Mouse (Mus musculus): ENCODE results near the gene Il18r1.

The Il18r1 gene

DNA sequence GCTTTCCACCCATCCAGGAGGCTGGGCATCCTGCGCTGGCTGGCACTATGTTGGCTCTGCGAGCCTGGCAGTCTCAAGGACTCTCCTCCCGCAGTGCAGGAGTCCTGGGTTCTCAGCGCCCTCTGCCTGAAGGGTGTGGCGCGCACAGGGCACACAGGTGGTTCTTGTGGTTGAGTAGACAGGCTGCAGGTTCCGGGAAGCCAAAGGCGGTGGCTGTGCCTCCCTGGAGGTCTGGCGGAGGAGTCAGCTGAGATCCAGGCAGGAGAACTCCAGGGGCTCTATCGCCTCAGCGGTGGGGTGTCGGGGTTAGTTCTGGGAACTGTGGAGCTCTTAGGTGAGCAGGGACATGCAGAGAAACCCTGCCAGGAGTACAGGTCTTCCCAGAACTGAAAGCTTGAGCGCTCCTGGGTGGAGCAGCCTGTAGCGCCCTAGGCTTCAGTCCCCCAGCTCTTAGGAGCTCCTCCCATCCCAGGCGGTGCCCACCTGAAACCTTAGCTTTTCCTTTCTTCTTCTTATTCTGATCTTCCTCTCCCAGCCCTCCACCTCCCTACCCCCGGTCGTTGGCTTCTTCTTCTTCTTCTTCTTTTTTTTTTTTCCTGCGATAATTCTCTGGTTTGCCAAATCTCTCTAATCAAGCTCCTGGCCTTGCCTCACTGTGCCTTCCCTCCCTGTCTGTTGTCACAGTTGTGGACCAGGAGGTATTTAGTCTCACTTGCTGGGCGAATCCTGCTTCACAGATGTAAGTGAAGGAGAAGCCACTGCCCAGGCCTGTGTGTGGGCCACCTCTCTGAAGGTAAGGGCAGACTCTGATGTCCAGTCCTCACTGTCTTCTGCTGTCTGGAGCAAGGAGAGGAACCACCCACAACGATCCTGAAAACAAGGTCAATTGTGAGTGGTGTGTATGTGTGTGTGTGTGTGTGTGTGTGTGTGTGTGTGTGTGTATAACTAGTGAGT lies at the start of gene Il18r1:
Il18r1 (plus strand) TSS at position 76 of the 954 bp plus-strand sequence.
- peak in 1 of 2 experiments; percentile 4 for DNase-seq

DNA sequence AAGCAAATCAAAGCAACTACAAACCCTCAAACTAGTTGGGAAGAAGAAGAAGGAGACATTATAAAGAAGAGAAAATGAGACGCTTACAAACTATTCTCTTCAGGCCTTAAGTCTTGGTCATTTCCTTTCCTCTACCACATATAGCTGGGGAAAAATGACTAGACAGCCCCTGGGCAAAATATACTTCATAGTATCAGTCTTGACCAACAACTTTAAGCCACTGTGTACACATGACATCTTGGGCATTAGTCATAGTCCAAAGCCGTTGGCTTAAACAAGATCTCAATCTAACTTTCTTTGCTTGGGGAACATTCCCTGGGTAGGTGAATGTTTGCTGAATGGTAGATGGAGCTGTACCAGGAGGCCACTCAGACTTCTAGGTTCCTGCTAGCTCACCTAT lies 48.3 kb upstream of the Il18r1 start:
- DNase-seq: no peak

DNA sequence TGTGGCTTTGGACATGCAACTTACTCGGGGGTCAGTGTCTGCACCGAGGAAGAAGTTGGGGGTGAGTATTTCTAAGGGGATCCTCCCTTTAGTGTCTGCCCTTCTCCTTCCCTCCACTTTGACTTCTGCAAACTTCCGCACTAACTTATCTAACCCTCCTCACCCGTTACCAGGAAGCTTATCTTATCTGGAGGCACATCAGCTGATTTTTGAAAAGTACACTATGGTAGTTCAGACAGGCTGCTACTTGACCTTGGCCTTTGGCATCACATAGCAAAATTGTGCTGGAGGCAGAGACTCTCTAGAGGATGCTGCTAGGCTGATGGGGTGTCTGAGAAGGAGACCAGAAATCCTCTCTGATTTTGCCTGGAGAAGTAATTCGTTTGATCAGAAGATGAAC lies 46.8 kb upstream of the Il18r1 start:
- DNase-seq: no peak

DNA sequence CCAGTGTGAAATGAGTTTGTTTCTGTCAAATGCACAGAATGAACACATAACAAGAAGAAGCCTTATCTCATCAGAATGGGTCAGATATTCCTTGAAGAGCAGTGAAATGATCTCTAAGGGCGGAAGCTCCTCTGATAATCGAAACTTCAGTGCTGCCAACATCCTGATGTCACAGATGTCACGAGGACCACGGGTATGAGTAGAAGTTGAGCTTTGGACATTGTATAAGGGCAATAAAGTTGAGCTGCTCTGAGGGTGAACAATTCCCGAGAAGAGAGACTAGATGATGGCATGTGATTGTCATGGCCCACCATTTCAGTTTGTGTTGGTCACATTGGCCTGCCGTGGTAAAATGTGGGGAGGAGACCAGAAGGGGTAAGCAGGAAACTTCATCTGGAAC lies 41.5 kb upstream of the Il18r1 start:
- DNase-seq: no peak

DNA sequence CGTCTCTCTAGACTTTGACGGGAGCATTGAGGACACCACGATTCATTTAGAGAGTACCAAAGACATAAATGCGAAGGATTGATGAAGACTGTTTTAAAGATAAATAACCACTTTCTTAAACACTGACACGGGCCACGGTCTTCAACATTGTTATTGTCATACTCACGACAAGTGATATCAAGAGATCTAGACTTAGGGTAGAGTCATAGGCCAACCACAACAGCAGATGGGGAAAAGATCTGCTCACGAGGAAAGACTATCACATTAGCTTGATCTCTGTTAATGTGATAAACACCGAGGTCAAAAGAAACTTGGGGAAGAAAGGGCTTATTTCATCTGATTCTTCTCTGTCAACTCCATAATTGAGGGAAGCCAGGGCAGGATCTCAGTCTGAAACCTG lies 38.1 kb upstream of the Il18r1 start:
- no peak for DNase-seq

DNA sequence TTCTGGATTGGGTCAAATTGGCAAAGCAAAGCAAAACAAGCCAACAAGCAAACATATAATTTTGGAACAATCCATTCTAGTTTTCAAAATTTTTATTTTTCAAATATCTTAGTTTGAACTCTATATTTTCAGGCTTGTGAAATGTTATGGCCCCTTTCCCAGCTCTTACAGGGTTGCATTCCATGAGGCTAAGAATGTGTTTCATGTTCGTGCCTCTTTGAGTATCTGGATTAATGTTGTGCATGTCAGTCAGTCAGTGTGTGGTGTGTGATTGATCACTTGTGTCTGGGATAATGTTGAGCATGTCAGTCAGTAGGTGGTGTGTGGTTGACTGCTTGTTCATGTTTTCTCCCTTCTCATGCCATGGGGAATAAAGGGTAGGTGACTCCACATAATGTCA lies 37.5 kb upstream of the Il18r1 start:
- DNase-seq: no peak

DNA sequence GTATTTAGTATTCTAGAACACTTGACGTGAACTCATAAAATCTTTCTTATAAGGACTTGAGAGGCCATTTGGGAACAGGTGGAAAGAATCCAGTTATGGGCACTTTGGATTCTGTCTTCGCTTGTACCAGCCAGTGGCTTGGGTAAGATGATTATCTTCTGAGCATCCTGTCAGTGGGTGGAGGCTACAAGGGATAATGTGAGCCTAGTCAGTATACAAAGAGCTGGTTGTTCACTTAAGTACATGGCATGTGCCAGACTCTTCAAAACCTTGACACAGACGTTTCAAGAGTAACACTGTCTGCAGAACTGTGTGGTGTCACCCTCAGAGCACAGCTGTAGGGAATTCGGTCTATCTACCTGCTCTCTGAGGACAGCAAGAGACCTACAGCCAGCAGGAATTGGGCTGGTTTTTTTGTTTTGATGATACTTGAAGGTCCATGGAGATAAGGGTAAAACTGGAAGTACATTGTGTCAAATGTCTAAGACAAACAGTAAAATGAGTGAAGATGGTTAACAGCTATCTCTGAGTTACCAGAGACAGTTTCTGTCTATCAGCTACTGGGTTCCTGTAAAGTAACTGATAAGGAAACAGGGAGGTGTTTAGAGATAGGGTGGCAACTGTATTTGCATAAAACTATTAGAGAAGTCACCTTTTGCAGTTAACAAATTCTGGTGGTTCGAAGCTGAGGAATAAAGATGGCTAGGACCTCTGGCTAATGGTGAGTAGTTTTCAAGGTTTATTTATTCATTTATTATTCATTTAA lies 36.3 kb upstream of the Il18r1 start, which contains the start of gene Il1rl1:
Il1rl1 (plus strand) TSS at position 661 of the 766 bp plus-strand sequence.
- no peak for DNase-seq

DNA sequence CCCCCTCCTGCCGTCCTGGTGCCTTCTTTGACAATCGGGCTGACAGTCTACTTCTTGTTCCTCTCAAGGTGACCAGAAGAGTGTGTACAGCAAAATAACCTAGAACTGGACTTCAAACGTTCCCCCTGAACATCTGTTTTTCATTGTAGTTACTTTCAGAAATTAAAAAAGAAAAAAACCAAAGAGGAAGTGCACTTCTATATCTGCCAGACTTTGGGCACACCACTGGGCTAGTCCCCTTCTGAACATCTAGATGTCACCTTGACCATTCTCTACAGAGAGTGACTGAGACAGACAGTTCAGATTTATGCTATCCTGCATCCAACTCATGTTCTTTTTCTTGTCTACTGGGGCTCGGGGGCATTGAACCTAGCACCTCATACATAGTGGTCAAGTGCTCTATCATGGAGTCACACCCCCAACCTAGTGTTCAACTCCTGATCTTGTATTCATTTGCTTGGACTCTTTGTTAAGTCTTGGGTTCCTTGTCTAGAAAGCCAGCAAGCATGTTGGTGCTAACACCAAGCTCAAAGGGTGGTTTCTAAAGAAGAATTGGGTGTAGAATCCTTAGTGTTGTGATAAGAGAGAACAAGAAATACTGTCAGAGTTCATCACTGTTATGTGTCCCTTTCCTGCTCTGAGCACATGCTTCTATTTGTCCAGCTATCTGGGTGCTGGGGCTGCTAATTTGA lies 35.1 kb upstream of the Il18r1 start:
- DNase-seq: no peak

DNA sequence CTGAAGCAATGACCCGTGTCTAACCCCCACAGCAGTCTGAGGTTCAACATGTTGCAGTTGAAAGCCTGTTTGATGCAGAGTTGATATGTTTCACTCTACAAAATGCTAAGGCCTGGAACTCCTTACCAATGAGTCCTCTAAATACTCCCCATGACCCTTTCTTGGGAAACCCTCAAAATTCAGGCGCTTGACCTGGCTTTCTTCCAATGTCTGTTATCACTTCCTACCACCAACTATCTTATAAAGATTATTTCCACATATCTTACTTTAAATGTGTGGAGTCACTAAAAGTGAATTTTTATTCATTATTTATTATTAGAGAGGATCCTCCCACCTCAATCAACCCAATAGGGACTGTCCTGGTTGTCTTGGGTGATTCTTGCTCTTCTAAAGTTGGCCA lies 33.2 kb upstream of the Il18r1 start:
- no peak for DNase-seq

DNA sequence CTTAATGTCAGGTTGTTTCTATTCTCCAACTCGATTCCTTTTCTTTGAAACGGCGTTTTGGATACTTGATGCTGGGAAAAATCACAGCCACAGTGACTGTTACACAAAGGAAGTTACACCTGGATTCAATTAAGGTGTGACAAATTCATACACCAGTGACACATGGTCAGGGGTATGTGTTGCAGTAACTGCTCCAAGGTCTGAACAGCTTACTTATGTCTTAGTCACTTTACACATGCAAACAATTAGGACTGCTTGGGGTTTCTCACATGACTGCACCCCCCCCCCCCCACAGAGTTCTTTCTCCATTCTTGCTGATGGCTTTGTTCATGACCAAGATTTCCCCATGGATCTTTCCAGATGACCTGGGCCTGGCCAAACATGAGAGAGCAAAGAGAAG lies 29.4 kb upstream of the Il18r1 start:
- DNase-seq: no peak

DNA sequence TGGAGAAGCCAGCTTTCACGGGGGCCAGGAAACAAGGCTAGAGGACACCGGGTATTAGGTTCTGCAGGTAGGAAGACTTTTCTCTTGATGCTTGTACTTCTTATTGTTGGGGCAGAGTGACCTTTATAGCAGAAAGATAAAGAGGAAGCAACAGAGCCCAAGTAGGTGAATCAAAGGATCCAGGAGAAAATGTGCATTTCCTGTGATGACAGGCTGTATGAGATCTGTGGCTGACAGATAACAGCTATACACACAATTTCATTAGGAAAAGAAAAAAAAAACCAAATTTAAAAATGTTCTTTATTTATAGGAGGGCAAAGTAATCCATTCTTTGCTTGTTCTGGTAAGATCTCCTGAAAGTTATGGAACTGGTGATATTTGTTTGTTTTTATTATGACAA lies 28.0 kb upstream of the Il18r1 start:
- DNase-seq: no peak

DNA sequence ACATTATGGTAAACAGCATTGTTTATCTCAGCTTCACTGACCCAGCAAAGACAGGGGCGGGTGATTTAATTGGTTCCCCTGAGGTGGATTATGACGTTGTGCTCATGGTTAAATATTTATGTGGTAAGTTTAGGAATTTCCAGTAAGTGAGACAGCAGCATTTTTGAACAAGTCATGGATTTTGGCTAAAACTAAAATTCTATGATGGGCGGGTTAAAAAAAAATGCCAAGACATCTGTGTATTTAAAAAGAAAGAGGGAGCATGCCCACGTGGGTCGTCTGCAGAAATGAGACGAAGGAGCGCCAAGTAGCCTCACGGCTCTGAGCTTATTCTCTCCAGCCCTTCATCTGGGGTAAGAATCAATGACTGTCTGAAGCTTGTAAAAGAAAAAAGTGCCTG lies 25.8 kb upstream of the Il18r1 start:
- no peak for DNase-seq

DNA sequence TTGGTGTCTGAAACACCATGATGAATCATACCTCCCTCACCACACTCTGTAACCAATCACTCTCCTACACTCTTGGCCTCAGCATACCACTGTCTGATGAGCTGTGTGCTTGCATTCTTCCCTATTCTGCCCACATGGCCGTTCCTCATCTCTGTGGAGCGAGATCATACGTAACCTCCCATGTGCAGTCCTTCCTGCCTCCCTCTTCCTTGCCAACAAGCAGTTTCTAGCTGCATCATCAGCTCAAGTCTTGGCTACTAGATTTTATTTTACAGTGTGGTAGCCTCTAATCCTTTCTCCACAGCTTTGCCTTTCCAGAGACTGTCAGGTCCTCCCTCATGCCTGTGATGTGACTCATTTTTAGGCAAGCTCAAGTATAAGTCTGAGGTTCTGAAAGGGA lies 20.6 kb upstream of the Il18r1 start:
- DNase-seq: no peak

DNA sequence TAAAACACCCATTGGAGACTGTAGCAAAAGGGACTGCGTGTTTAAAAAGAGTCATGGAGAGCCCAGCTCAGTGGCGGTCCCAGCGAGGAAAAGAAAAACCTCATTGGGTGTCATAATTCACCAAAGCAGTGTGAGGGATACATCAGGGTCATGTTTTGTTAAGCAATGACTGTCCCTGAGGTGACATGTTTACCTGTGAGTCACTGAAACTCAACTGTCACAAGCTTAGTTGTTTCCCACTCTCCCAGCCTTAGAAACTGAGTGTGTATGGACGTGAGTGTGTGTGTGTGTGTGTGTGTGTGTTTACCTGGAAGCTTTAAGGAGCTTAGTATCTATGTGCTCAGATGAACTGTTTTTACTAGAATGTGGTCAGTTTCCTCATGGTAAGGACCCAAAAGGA lies 2.0 kb downstream of the Il18r1 start:
- no peak for DNase-seq

DNA sequence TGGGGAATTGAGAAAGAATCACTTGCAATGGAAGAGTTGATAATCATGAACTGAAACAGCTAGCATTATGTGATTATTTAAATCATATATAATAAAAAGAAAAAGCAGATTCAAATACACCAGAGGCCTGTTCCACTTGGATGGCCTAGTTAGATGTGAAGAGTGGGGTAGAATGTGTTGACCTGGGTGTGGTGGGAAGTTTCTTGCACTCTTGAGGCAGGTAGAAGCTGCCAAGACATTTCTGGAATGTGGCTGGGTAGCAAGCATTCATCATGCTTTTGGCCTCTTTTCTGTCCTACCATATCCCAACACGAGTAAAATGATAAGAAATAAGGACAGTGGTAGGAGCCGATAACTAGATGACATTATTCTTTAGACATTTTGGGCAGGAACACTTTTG lies 3.5 kb downstream of the Il18r1 start:
- no peak for DNase-seq

DNA sequence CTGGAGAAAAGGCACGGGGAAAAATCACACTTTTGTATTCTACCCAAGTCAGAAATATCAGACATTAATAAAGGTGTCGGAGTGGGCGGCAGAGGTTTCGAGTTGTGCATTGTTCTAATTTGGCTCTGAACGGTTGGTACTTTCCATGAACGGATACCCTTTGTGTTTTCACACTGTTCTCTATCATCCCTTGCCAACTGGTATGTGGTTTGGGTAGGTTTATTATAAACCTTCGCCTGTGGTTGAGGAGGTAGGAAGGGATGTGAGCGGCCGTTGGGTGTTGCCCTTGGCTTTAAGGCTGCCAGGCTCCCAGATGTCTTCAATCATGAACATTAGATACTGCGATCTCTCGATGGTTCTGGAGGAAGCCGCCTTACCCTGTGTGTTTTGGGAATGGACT lies 4.5 kb downstream of the Il18r1 start:
- DNase-seq: no peak

DNA sequence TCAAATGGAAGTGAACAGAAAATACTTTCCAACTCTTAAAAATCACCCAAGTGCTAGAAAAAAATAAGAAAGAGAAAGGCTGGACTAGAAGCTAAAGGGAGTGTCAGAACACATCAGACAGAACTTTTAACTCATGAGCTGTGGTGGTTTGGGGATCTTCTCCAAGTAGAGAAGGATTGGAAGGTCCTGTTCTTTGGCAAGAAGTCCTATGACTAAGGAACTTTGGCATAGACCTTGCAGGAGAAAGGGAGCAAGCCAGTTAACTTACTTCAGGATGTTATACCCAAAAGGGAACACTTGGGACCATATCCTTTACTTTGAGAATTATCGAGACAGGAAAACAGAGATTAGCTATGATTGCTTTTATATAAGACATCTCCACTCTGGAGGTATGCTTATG lies 7.0 kb downstream of the Il18r1 start:
- no peak for DNase-seq

DNA sequence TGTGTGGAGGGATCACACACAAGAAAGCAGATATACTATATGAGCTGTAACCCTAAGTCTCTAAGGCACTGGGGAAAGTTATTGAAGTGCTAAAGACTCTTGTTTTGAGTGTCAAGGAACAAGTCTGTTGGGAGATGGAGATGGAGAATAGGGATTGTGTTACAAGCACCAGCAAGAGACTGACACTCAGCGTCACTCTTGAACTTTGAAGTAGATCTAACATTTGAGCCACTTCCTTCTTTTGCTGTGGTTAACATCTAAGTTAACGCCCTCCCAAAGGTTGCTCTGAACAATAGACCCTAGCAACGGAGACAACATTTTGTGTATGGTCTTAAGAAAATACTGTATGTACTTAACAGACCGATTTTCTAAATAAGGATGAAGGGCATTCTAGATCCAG lies 8.3 kb downstream of the Il18r1 start:
- no peak for DNase-seq

DNA sequence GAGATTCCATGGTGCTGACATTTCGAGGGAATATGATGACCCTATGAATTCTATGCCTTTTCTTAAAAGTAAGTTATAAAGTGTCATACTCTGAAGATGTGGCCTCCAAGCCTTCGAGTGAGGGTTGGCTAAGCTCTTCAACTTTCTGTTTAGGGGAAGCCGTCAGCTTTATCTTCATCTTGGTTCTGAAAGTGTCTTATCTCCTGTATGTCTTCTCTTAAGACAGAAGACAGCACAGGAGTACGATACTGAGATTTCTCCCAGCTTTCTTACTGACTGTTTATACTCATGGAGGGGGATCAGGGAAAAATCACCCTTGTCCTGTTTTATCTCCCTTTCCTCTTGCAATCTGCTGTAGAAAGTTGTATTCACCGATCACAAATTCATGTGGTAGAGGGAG lies 9.0 kb downstream of the Il18r1 start:
- DNase-seq: no peak

DNA sequence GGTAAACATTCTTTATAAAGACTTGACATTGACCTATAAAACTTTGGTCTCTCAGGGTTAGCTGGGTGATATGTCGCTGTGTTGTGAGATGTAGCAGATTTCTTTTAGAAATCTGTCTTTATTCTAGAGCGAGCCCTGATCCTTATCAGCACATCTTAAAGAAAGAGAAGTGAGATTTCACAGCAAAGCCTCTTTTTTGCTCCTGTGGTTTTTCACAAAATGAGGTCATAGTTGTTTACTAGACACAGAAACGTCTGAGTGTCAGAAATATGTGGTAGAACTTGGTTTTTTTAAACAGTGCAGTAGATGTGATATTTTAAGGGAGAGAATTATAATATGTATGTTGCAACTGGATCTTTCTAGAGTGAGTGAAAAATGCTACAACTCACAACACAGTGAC lies 10.3 kb downstream of the Il18r1 start:
- DNase-seq: no peak

DNA sequence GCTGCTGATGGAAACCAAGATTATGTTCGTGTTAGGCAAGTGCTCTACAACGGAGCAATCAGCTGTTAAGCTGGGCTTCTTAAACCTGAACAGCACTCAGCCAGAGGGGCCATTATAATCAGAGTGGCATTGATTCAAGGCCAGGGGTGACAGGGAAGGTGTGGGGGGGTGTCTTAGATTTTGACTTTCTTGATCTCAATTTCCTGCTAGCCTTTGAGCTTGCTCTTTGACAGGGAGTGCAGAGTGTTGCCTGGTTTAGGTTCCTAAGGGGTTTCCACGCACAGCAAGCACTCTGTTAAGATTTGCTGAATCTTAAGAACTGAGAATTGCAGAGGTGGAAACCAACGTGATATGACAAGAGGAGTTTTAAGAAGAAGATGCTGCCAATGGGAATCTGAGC lies 11.4 kb downstream of the Il18r1 start:
- DNase-seq: no peak

DNA sequence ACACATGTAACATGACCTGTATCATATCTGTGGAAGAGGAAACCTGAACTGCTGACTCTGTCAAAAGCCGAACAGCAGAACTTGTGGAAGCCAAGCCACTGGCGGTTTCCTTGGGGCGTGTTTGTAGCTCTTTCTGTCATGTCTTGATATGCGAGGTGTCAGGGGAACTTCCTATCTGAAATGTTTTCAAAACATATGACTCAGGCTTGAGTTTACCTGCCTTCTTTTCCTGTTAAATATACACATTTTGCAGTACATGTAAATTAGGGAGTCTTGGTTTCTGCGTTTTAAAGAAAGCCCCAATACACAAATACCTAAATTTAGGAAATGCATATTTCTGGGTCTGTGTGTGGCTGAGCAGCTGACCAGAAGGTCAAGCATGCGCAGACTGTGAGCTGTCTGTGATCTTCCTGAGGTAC lies 14.2 kb downstream of the Il18r1 start:
- DNase-seq: no peak

DNA sequence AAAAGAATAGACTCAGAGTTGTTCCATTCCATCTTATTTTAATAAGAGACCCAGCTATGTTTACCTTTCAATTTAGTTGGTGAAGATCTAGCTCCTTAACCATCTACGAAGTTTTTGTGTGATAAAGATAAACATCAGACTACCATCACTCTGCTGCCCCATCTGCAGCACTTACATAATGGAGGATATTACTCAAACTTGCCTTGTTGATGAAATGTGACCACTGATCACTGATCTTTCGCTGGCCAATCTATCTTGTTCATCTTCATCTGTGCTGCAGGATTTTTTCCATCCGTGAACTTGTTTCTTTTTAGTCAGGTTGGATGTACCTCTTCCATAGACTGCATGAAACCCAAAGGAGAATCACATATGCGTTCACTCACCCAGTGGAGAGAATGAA lies 29.2 kb downstream of the Il18r1 start:
- DNase-seq: no peak
